Mouse (Mus musculus) thymus, postnatal 25 days (tissue): ENCODE results near the gene Nup35.
A peak's percentile ranks its signal among the peaks of the same experiment; 100 is the strongest.

Experiments used
- DNase-seq: peaks from one replicate; pipeline ENCODE4 v3.0.0; 2022

The Nup35 gene

GRCm38 (mm10) chr2:80616854-80617737 is at the start of gene Nup35, which contains the start of gene Dusp19:
TSS of gene Nup35 (plus strand) at chr2:80617236.
TSS of gene Dusp19 (plus strand) at chr2:80617045.
- DNase-seq = peak; percentile 96

GRCm38 (mm10) chr2:80567411-80567810 is 49.6 kb upstream of the Nup35 start:
- DNase-seq = no peak

- DNase-seq = no peak
These were observed 46.4 kb upstream of the Nup35 start for GRCm38 (mm10) chr2:80570656-80571055.

GRCm38 (mm10) chr2:80577286-80577685 is 39.8 kb upstream of the Nup35 start:
- no peak for DNase-seq

GRCm38 (mm10) chr2:80579253-80579891 is 37.7 kb upstream of the Nup35 start:
- DNase-seq = no peak

GRCm38 (mm10) chr2:80580311-80580961 is 36.6 kb upstream of the Nup35 start:
- peak; percentile 16 for DNase-seq

GRCm38 (mm10) chr2:80581043-80581711 is 35.9 kb upstream of the Nup35 start, which contains the start of gene Nckap1:
TSS of gene Nckap1 (minus strand) at chr2:80581380.
- DNase-seq = peak; percentile 85

GRCm38 (mm10) chr2:80582356-80582755 is 34.7 kb upstream of the Nup35 start:
- DNase-seq = no peak

- DNase-seq = no peak
These were observed 22.7 kb upstream of the Nup35 start for GRCm38 (mm10) chr2:80594215-80594918.

- DNase-seq = no peak
These were observed 20.1 kb upstream of the Nup35 start for GRCm38 (mm10) chr2:80596960-80597359.

GRCm38 (mm10) chr2:80599850-80600249 is 17.2 kb upstream of the Nup35 start:
- DNase-seq = no peak

GRCm38 (mm10) chr2:80600611-80601010 is 16.4 kb upstream of the Nup35 start:
- no peak for DNase-seq

- no peak for DNase-seq
These were observed 14.3 kb upstream of the Nup35 start for GRCm38 (mm10) chr2:80602756-80603155.

- no peak for DNase-seq
These were observed 13.1 kb upstream of the Nup35 start for GRCm38 (mm10) chr2:80603771-80604426.

- DNase-seq = no peak
These were observed 4.8 kb upstream of the Nup35 start for GRCm38 (mm10) chr2:80612286-80612685.

GRCm38 (mm10) chr2:80612796-80613195 is 4.2 kb upstream of the Nup35 start:
- DNase-seq = no peak

GRCm38 (mm10) chr2:80618991-80619390 is 2.0 kb downstream of the Nup35 start:
- DNase-seq = no peak

GRCm38 (mm10) chr2:80621921-80622320 is 4.9 kb downstream of the Nup35 start:
- DNase-seq = no peak

- DNase-seq = no peak
These were observed 7.5 kb downstream of the Nup35 start for GRCm38 (mm10) chr2:80624523-80624922.

- DNase-seq = no peak
These were observed 15.4 kb downstream of the Nup35 start for GRCm38 (mm10) chr2:80632336-80633026.
